In the genomic region with DNA sequence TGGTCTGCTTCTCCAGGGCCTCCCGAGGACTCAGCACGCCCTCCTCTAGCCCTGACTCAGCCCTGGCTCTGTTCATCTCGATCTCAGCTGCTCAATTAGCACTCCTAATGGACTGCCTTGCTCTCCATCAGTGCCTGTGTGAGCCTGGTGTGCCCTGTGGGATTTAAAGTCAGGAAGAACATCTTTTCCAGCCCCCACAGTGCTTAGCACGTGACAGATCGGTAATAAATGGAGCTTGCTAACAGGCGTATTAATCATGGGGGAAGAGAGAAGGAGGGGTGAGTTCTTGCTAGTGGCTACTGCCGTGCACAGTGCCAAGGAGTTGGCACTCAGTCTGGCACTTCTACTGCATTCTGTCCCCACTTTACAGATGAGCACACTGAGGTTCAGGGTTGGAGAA, we compare ENCODE assay signal across 16 mouse cellular contexts. TPM values are rescaled to one million over a fixed set of nuclear protein-coding genes. Genes with fewer than 3 reads are reported as not detected.
DNase-seq lines count a peak whose midpoint lies in the region; ATAC-seq and TF ChIP-seq lines count a peak whose summit lies in the region.
"Had no signal": no experiment of that assay in that cellular context is flagged by ENCODE, and none has a peak within 500 bp of the region (broad histone marks: within the 10 kb centered on the region; RNA-seq: fewer than 3 reads in every experiment).

No protein-coding gene starts in this region.

- H3K4me2 ChIP-seq in heart, embryonic 12.5 days: no peak overlapping the region
- no peak overlapping the region for H3K4me2 ChIP-seq in forebrain, embryonic 16.5 days (ENCODE audit: low read length)
- no peak overlapping the region for H3K4me2 ChIP-seq in limb, embryonic 14.5 days (replicated peaks; ENCODE audit: low read depth, low read length, severe bottlenecking)
- H3K4me2 ChIP-seq: heart, embryonic 13.5 days; limb, embryonic 12.5 days had no signal

- WGBS in heart, embryonic 10.5 days: 67% methylated on average over 7 of the region's 7 CpGs
- 60% methylated on average over 7 of the region's 7 CpGs for WGBS in heart, embryonic 12.5 days
- 32% methylated on average over 7 of the region's 7 CpGs for WGBS in forebrain, embryonic 16.5 days
- 28% methylated on average over 7 of the region's 7 CpGs for WGBS in limb, embryonic 14.5 days
- WGBS in cerebellum, adult 2 months: 29% methylated on average over 7 of the region's 7 CpGs

- no peak for DNase-seq in heart, embryonic 10.5 days (ENCODE audit: low spot score)
- peak; percentile 53 for DNase-seq in brain, adult 2 months (ENCODE audit: low read depth, low spot score)
- no peak for DNase-seq in limb, embryonic 14.5 days (ENCODE audit: low spot score)
- DNase-seq in cerebellum, adult 9-11 months: no peak
- no peak for DNase-seq in cerebellum, adult 2 months
- DNase-seq: lung, adult 2 months had no signal

- H3K27ac ChIP-seq in heart, embryonic 10.5 days: peak overlapping the region; percentile 54; the same call in 1 of the 2 replicates
- H3K27ac ChIP-seq in heart, embryonic 12.5 days (ENCODE audit: poor library complexity, severe bottlenecking): no peak overlapping the region
- no peak overlapping the region; the same call in 1 of the 2 replicates for H3K27ac ChIP-seq in forebrain, embryonic 16.5 days (ENCODE audit: low read length)
- no peak overlapping the region for H3K27ac ChIP-seq in limb, embryonic 14.5 days (replicated peaks; ENCODE audit: low read depth, low read length)
- no peak overlapping the region for H3K27ac ChIP-seq in cerebellum, adult 2 months (ENCODE audit: insufficient read depth, low read length)
- H3K27ac ChIP-seq: embryonic facial prominence, embryonic 10.5 days; heart, embryonic 13.5 days; limb, embryonic 12.5 days had no signal

- H3K4me1 ChIP-seq in heart, embryonic 10.5 days: peaks cover 47% of the 10 kb centered on the region
- peaks cover 36% of the 10 kb centered on the region for H3K4me1 ChIP-seq in heart, embryonic 12.5 days (replicated peaks)
- H3K4me1 ChIP-seq in forebrain, embryonic 16.5 days (replicated peaks; ENCODE audit: control insufficient read depth, insufficient read depth, low read length): peaks cover 28% of the 10 kb centered on the region
- peaks cover 4% of the 10 kb centered on the region; the same call in 1 of the 2 replicates for H3K4me1 ChIP-seq in limb, embryonic 14.5 days (ENCODE audit: control insufficient read depth, insufficient read depth, low read length)
- H3K4me1 ChIP-seq in cerebellum, adult 2 months (ENCODE audit: control insufficient read depth, insufficient read depth, low read length): peaks cover 67% of the 10 kb centered on the region

- peaks cover 21% of the 10 kb centered on the region for H3K27me3 ChIP-seq in heart, embryonic 10.5 days (ENCODE audit: insufficient read depth, poor library complexity, severe bottlenecking)
- no peaks in the 10 kb centered on the region; the same call in 1 of the 2 replicates for H3K27me3 ChIP-seq in heart, embryonic 12.5 days (replicated peaks)
- no peaks in the 10 kb centered on the region for H3K27me3 ChIP-seq in forebrain, embryonic 16.5 days (replicated peaks; ENCODE audit: control insufficient read depth, insufficient read depth, low read length)
- H3K27me3 ChIP-seq in limb, embryonic 14.5 days (ENCODE audit: control insufficient read depth, insufficient read depth, low read length): no peaks in the 10 kb centered on the region
- H3K27me3 ChIP-seq in cerebellum, adult 2 months (ENCODE audit: control insufficient read depth, insufficient read depth, low read length): no peaks in the 10 kb centered on the region

- ATAC-seq in heart, embryonic 12.5 days (ENCODE audit: insufficient number of reproducible peaks, low FRiP score): no peak
- peak; percentile 45; the same call in 1 of the 2 replicates for ATAC-seq in forebrain, embryonic 16.5 days
- no peak for ATAC-seq in limb, embryonic 14.5 days (ENCODE audit: low FRiP score, low read depth)
- no peak for ATAC-seq in megakaryocyte-erythroid progenitor cell, adult 5-6 weeks (replicated peaks; ENCODE audit: low FRiP score, low TSS enrichment, poor library complexity, severe bottlenecking)
- ATAC-seq: inflammation-experienced regulatory T-cells, adult 6 months had no signal

- no peak for TF ChIP-seq CTCF in cerebellum, adult 2 months (IDR thresholded peaks at IDR 0.05; ENCODE audit: borderline replicate concordance, insufficient read depth, low read depth, low read length)

- no peaks in the 10 kb centered on the region for H3K36me3 ChIP-seq in heart, embryonic 10.5 days
- H3K36me3 ChIP-seq in heart, embryonic 12.5 days: no peaks in the 10 kb centered on the region
- no peaks in the 10 kb centered on the region for H3K36me3 ChIP-seq in forebrain, embryonic 16.5 days (ENCODE audit: control insufficient read depth, insufficient read depth)
- no peaks in the 10 kb centered on the region for H3K36me3 ChIP-seq in limb, embryonic 14.5 days (ENCODE audit: control insufficient read depth, insufficient read depth, low read length)
- H3K36me3 ChIP-seq: embryonic facial prominence, embryonic 10.5 days; heart, embryonic 13.5 days; limb, embryonic 12.5 days had no signal

- no peak overlapping the region for H3K9ac ChIP-seq in heart, embryonic 12.5 days
- no peak overlapping the region for H3K9ac ChIP-seq in forebrain, embryonic 16.5 days (replicated peaks; ENCODE audit: low read depth, low read length)
- H3K9ac ChIP-seq in limb, embryonic 14.5 days (ENCODE audit: low read depth, low read length, severe bottlenecking): 0 out of 2 replicates have a peak overlapping the region, but pooled peaks have one; percentile 7
- H3K9ac ChIP-seq: heart, embryonic 13.5 days; limb, embryonic 12.5 days had no signal

- TF ChIP-seq POLR2A in limb, embryonic 14.5 days (IDR thresholded peaks at IDR 0.05; ENCODE audit: borderline replicate concordance, extremely low read depth, insufficient read depth, insufficient read length): no peak
- TF ChIP-seq POLR2A in cerebellum, adult 2 months (IDR thresholded peaks at IDR 0.05; ENCODE audit: borderline replicate concordance, insufficient read depth, low read length): no peak

- no peak overlapping the region for H3K4me3 ChIP-seq in heart, embryonic 10.5 days
- H3K4me3 ChIP-seq in heart, embryonic 12.5 days: no peak overlapping the region
- H3K4me3 ChIP-seq in forebrain, embryonic 16.5 days (replicated peaks; ENCODE audit: low read length): no peak overlapping the region
- H3K4me3 ChIP-seq in limb, embryonic 14.5 days (replicated peaks; ENCODE audit: low read length): no peak overlapping the region
- no peak overlapping the region for H3K4me3 ChIP-seq in cerebellum, adult 2 months (replicated peaks; ENCODE audit: insufficient read depth, low read depth, low read length)
- H3K4me3 ChIP-seq: embryonic facial prominence, embryonic 10.5 days; heart, embryonic 13.5 days; limb, embryonic 12.5 days had no signal

- H3K9me3 ChIP-seq in heart, embryonic 10.5 days: no peaks in the 10 kb centered on the region
- H3K9me3 ChIP-seq in heart, embryonic 12.5 days (replicated peaks): no peaks in the 10 kb centered on the region
- no peaks in the 10 kb centered on the region for H3K9me3 ChIP-seq in forebrain, embryonic 16.5 days (ENCODE audit: control insufficient read depth, low read length)
- H3K9me3 ChIP-seq in limb, embryonic 14.5 days (ENCODE audit: control insufficient read depth, low read length): no peaks in the 10 kb centered on the region
- H3K9me3 ChIP-seq: embryonic facial prominence, embryonic 10.5 days; heart, embryonic 13.5 days; limb, embryonic 12.5 days had no signal

RNA-seq across cellular contexts. Expression of a gene that starts 27.6 kb away (rescaled TPM):
- 3.2 and 7.2 TPM in 2 replicates for polyA plus RNA-seq in heart, embryonic 10.5 days (2016; fragmentation: Nextera tagmentation; extraction: Ambion mirVana)
- polyA plus RNA-seq in heart, embryonic 12.5 days (2016; fragmentation: Nextera tagmentation; extraction: Ambion mirVana): 6.3 and 7.6 TPM in 2 replicates
- polyA plus RNA-seq in forebrain, embryonic 16.5 days (2015; fragmentation: Nextera tagmentation; extraction: Ambion mirVana): 5.7 and 6.0 TPM in 2 replicates
- polyA plus RNA-seq in limb, embryonic 14.5 days (2012; rRNA removed): 2.6 and 4.7 TPM in 2 replicates
- polyA plus RNA-seq in limb, embryonic 14.5 days (2014; fragmentation: Nextera tagmentation; extraction: Ambion mirVana): 0.28 and 0.41 TPM in 2 replicates
- not detected in 2 replicates for total RNA-seq in megakaryocyte-erythroid progenitor cell, adult 5-6 weeks (2014; fragmentation: Nextera tagmentation)
- not detected in 2 replicates for total RNA-seq in megakaryocyte-erythroid progenitor cell, adult 5-6 weeks (2017)
- 42.8 and 47.5 TPM in 2 replicates for polyA plus RNA-seq in cerebellum, adult 2 months (2012; rRNA removed)
- total RNA-seq: megakaryocyte, adult 5-6 weeks; MEL had no signal
- polyA plus RNA-seq: C2C12; inflammation-experienced regulatory T-cells, adult 6 months had no signal

RNA-seq across cellular contexts. Expression of a gene that starts 51.6 kb away (rescaled TPM):
- polyA plus RNA-seq in heart, embryonic 10.5 days (2016; fragmentation: Nextera tagmentation; extraction: Ambion mirVana): 3.9 and 4.5 TPM in 2 replicates
- 6.2 and 7.0 TPM in 2 replicates for polyA plus RNA-seq in heart, embryonic 12.5 days (2016; fragmentation: Nextera tagmentation; extraction: Ambion mirVana)
- polyA plus RNA-seq in forebrain, embryonic 16.5 days (2015; fragmentation: Nextera tagmentation; extraction: Ambion mirVana): 33.2 and 34.3 TPM in 2 replicates
- polyA plus RNA-seq in limb, embryonic 14.5 days (2012; rRNA removed): 1.5 and 2.4 TPM in 2 replicates
- polyA plus RNA-seq in limb, embryonic 14.5 days (2014; fragmentation: Nextera tagmentation; extraction: Ambion mirVana): 0.98 and 2.6 TPM in 2 replicates
- total RNA-seq in megakaryocyte-erythroid progenitor cell, adult 5-6 weeks (2014; fragmentation: Nextera tagmentation): not detected in 2 replicates
- not detected in 2 replicates for total RNA-seq in megakaryocyte-erythroid progenitor cell, adult 5-6 weeks (2017)
- polyA plus RNA-seq in cerebellum, adult 2 months (2012; rRNA removed): 57.1 and 64.5 TPM in 2 replicates
- total RNA-seq: megakaryocyte, adult 5-6 weeks; MEL had no signal
- polyA plus RNA-seq: C2C12; inflammation-experienced regulatory T-cells, adult 6 months had no signal
